Mouse (Mus musculus) G1E (cell line): ENCODE results near the gene Rasa1.

Source experiments
- CTCF ChIP-seq: IDR thresholded peaks from 2 replicates; pipeline ENCODE4 v1.5.1; 2012; ENCODE audit warnings: low read depth, low read length, inconsistent platforms, mixed read lengths
- GATA1 ChIP-seq: IDR thresholded peaks from 2 replicates; pipeline ENCODE4 v1.6.1; 2012; ENCODE audit warnings: borderline replicate concordance, low read length, inconsistent platforms, mixed read lengths
- GATA2 ChIP-seq: IDR thresholded peaks from 2 replicates; pipeline ENCODE4 v1.6.1; 2012; ENCODE audit warnings: low read depth, low read length, inconsistent platforms, borderline replicate concordance
- TAL1 ChIP-seq: conservative IDR thresholded peaks from 2 replicates; pipeline ENCODE4 v1.6.1; 2012; ENCODE audit warnings: low read depth, low read length, inconsistent platforms, mixed read lengths

GRCm38 (mm10) chr13:85207493-85207892, 81.4 kb downstream of the Rasa1 start:
- TF ChIP-seq GATA1 (no peak), CTCF (no peak), TAL1 (no peak), GATA2 (no peak)
